Mouse (Mus musculus) liver, adult 2 months (tissue): ENCODE measurements around the gene Sox15. TPM values are rescaled to one million over a fixed set of nuclear protein-coding genes. Genes with fewer than 3 reads are reported as not detected.

Experiments used
- DNase-seq: peaks from one replicate; pipeline ENCODE4 v3.0.0-alpha.2; 2011; ENCODE audit warnings: low read depth, low spot score; ENCODE audit errors: extremely low read depth
- H3K27ac ChIP-seq: fragments of 200-500 bp; replicated peaks from 2 replicates; pipeline ENCODE4 v1.5.1; 2012; ENCODE audit warnings: low read depth, mild to moderate bottlenecking, control low read depth, inconsistent platforms, low read length; ENCODE audit not compliant: insufficient read depth
- H3K27me3 ChIP-seq: fragments of 200-500 bp; 2 replicates; pipeline ENCODE4 v1.6.1; 2012; ENCODE audit warnings: mild to moderate bottlenecking, moderate library complexity, low read length, inconsistent platforms; ENCODE audit not compliant: control insufficient read depth, insufficient read depth
- H3K36me3 ChIP-seq: fragments of 200-500 bp; 2 replicates; pipeline ENCODE4 v1.6.1; 2012; ENCODE audit warnings: low read length, inconsistent platforms; ENCODE audit not compliant: control insufficient read depth, insufficient read depth
- H3K4me1 ChIP-seq: fragments of 200-500 bp; 2 replicates; pipeline ENCODE4 v1.6.1; 2011; ENCODE audit warnings: low read length; ENCODE audit not compliant: control insufficient read depth, insufficient read depth
- H3K4me3 ChIP-seq: fragments of 200-500 bp; 2 replicates; pipeline ENCODE4 v1.5.1; 2011; ENCODE audit warnings: low read depth, mild to moderate bottlenecking, control low read depth, low read length, moderate library complexity; ENCODE audit not compliant: insufficient read depth
- H3K79me2 ChIP-seq: fragments of 200-500 bp; 2 replicates; pipeline ENCODE4 v1.6.1; 2012; ENCODE audit warnings: inconsistent platforms, mild to moderate bottlenecking, low read length, moderate library complexity; ENCODE audit not compliant: control insufficient read depth, insufficient read depth
- H3K9ac ChIP-seq: fragments of 200-500 bp; 2 replicates; pipeline ENCODE4 v1.6.1; 2012; ENCODE audit warnings: low read depth, mild to moderate bottlenecking, control low read depth, inconsistent platforms, low read length
- CTCF ChIP-seq: fragments of 200-500 bp; IDR thresholded peaks from 2 replicates; pipeline ENCODE4 v1.5.1; 2011; ENCODE audit warnings: low read depth, low read length, control low read depth
- POLR2A ChIP-seq: fragments of 200-500 bp; IDR thresholded peaks from 2 replicates; pipeline ENCODE4 v1.6.1; 2011; ENCODE audit warnings: low read length, control low read depth; ENCODE audit not compliant: insufficient read depth; ENCODE audit errors: extremely low read depth
- WGBS: fragments of 180-500 bp; shearing (Covaris S2); methylation state at CpG from one replicate; pipeline ENCODE4 v1.1.7; 2018; 5-methylcytosine and 5-hydroxymethylcytosine counted together
- polyA plus RNA-seq: library from polyadenylated mRNA; depleted of rRNA; stranded (reverse); fragments of >200 nt; gene quantifications from 2 replicates; pipeline ENCODE4 v1.2.3, GENCODE M21; 2012
- total RNA-seq: library from RNA; depleted of rRNA; stranded (reverse); fragments of >200 nt; gene quantifications from 2 replicates; pipeline ENCODE4 v1.2.3, GENCODE M21; 2014

The Sox15 gene
- total and polyA plus RNA-seq, 2 experiments: 0.21 TPM; not detected in 1

DNA sequence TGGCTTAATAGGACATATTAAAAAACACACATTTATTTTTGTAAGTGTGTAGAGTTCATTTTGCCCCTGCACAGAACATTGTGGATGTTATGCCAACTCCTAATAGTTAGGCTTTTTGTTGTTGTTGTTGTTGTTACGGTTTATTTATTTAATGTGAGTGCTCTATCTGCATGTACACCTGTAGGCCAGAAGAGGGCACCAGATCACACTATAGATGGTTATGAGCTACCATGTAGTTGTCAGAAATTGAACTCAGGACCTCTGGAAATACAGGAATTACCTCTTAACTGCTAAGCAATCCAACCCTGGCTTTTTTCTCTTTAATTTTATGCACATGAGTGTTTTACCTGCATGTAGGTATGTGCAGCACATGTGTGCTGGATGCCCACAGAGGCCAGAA lies 25.3 kb upstream of the Sox15 start:
- no peak overlapping the region for H3K27ac ChIP-seq
- TF ChIP-seq POLR2A (no peak), CTCF (peak; percentile 39)
- H3K36me3 ChIP-seq: no peaks in the 10 kb centered on the region
- peaks cover 6% of the 10 kb centered on the region for H3K4me1 ChIP-seq
- DNase-seq: peak; percentile 48
- 40% methylated on average over 1 of the region's 1 CpGs for WGBS
- H3K9ac ChIP-seq: no peak overlapping the region
- no peak overlapping the region for H3K4me3 ChIP-seq
- H3K27me3 ChIP-seq: no peaks in the 10 kb centered on the region
- H3K79me2 ChIP-seq: peaks cover 9% of the 10 kb centered on the region; the same call in 1 of the 2 replicates

GRCm38 (mm10) chr11:69632284-69633089 lies 22.6 kb upstream of the Sox15 start, which contains the start of gene Fxr2:
TSS of gene Fxr2 (plus strand) at chr11:69632990.
- Histone ChIP-seq H3K4me3 (peak within 1 kb of the TSS; percentile 97), H3K9ac (peak within 1 kb of the TSS; percentile 95), H3K36me3 (peaks cover 1% of the 10 kb centered on the region; the same call in 1 of the 2 replicates), H3K27ac (peak within 1 kb of the TSS; percentile 80), H3K4me1 (peaks cover 10% of the 10 kb centered on the region), H3K27me3 (no peaks in the 10 kb centered on the region), H3K79me2 (peaks cover 9% of the 10 kb centered on the region; the same call in 1 of the 2 replicates)
- TF ChIP-seq POLR2A (peak; percentile 81), CTCF (peak; percentile 88)
- WGBS: under 1% methylated on average over 43 of the region's 56 CpGs
- DNase-seq: peak; percentile 96

- Histone ChIP-seq H3K36me3 (peaks cover 4% of the 10 kb centered on the region; the same call in 1 of the 2 replicates), H3K4me3 (peak overlapping the region; percentile 97), H3K4me1 (peaks cover 10% of the 10 kb centered on the region), H3K9ac (peak overlapping the region; percentile 95), H3K79me2 (peaks cover 9% of the 10 kb centered on the region; the same call in 1 of the 2 replicates), H3K27ac (peak overlapping the region; percentile 80), H3K27me3 (no peaks in the 10 kb centered on the region)
- DNase-seq: no peak
- WGBS: under 1% methylated on average over 50 of the region's 50 CpGs
- no peak for TF ChIP-seq POLR2A
- no peak for TF ChIP-seq CTCF
Observed at GRCm38 (mm10) chr11:69633128-69633866, 21.8 kb upstream of the Sox15 start.

DNA sequence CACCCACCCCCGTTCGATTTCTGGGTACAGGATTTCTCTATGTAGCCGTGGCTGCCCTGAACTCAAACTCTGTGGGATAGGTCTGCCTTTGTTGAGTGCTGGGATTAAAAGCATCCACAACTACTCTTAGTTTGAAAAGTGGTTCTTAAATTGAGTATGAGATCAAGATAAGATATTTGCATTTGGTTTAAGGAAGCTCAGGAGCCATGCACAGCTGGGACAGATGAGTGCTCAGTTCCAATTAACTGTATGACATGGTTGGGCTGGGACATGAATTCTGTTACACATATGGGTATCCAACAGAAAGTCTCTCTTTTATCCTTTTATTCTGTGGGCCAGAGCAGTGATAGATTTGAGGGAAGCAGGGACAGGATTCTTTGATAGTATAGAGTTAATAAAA lies 19.6 kb upstream of the Sox15 start:
- peaks cover 10% of the 10 kb centered on the region for H3K4me1 ChIP-seq
- H3K79me2 ChIP-seq: peaks cover 9% of the 10 kb centered on the region; the same call in 1 of the 2 replicates
- no peak overlapping the region for H3K27ac ChIP-seq
- H3K36me3 ChIP-seq: peaks cover 15% of the 10 kb centered on the region; the same call in 1 of the 2 replicates
- H3K4me3 ChIP-seq: no peak overlapping the region
- TF ChIP-seq POLR2A: no peak
- TF ChIP-seq CTCF: no peak
- no peak for DNase-seq
- no peaks in the 10 kb centered on the region for H3K27me3 ChIP-seq
- WGBS: 77% methylated on average over 3 of the region's 3 CpGs
- no peak overlapping the region for H3K9ac ChIP-seq

GRCm38 (mm10) chr11:69645860-69646259 lies 9.3 kb upstream of the Sox15 start:
- Histone ChIP-seq H3K27ac (no peak overlapping the region; the same call in 1 of the 2 replicates), H3K4me1 (peaks cover 4% of the 10 kb centered on the region; the same call in 1 of the 2 replicates), H3K4me3 (no peak overlapping the region), H3K79me2 (no peaks in the 10 kb centered on the region; the same call in 1 of the 2 replicates), H3K27me3 (no peaks in the 10 kb centered on the region), H3K36me3 (peaks cover 57% of the 10 kb centered on the region), H3K9ac (no peak overlapping the region)
- DNase-seq: peak; percentile 85
- WGBS: 53% methylated on average over 5 of the region's 5 CpGs
- TF ChIP-seq POLR2A: no peak
- TF ChIP-seq CTCF: no peak
